Mouse (Mus musculus): ENCODE results near the gene Tmem14a. TPM values are rescaled to one million over a fixed set of nuclear protein-coding genes. Genes with fewer than 3 reads are reported as not detected.
A peak's percentile ranks its signal among the peaks of the same experiment; 100 is the strongest.
"Not testable (repeated sequence)": the region's sequence is repeated elsewhere in the genome, so short reads cannot be mapped to it uniquely, and the experiment has no call there.

Tmem14a gene
- total RNA-seq, 1 experiment from 2014 or later = 4.4 TPM

- no peak for DNase-seq
Observed at GRCm38 (mm10) chr1:21252566-21253302, 34.4 kb downstream of the Tmem14a start.

DNA sequence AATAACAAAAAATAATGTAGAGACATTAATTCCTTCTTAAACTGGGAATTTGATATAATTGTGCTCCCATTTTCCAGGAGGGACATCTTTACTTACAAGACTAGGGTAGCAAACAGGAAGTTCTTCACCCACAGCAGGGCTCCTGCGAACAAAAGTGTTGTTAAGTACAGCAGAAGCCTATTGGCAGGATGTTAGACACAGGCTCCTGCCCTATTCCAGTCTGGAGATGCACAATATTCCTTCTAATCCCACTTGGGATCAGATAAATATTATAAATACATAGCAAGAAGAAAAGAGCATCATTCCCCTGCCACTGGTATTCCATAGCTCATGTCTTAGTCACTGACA lies 34.9 kb downstream of the Tmem14a start:
- no peak for DNase-seq

- DNase-seq = no peak
Observed at GRCm38 (mm10) chr1:21253856-21254255, 35.5 kb downstream of the Tmem14a start.

DNA sequence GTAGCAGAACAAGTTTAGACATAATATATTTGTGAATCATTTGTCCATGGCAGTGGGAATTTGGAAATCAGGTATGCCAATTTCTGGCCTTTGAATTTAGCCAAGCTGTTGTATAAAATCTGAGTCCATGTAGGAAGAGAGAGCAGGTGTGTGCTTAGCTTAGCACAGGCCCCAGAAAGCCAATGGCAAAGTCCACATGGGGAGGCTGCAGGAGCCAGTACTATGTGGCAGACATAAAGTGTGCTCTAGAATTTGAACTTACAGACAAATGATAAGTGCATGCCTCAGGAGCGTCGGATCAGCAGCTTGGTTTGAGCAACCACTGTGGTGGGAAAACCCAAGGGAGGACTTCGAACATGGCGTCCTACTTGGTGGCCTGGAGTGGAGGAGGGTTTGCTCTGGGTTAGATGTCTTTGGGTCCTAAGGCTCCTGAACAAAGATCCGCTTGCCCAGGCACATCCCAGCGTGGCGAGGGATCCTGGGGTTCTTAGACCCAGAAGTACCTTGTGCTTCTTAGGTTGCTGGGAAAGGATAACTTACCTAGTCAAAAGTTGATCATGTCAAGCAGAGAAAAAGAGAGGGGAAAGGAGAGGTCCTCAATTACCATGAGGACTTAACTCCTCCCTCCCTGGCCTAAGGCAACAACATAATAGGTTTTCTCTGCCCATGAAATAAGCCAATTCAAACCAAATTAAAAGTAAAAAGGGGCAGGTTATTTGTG lies 37.4 kb downstream of the Tmem14a start:
- no peak for DNase-seq

DNA sequence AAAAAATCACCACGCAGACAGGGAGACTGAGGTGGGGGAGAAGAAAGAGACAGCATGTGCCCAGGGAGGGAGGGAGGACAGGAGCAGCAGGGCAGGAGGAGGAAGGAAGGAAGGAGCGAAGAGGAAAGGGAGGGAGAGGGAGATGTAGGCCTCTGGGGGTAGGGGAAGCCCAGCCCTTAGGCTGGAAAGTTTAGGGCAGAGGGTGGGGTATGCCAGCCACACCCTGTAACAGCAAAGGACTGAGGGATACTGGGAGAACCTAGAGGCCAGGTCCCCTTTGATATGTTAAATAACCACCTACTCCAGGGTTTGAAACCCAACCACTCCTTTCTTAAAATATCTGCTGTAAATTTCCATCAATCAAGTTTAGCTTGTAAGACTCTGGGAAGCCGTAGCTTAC lies 38.0 kb downstream of the Tmem14a start:
- no peak for DNase-seq

GRCm38 (mm10) chr1:21256871-21257270 lies 38.5 kb downstream of the Tmem14a start:
- no peak for DNase-seq

DNA sequence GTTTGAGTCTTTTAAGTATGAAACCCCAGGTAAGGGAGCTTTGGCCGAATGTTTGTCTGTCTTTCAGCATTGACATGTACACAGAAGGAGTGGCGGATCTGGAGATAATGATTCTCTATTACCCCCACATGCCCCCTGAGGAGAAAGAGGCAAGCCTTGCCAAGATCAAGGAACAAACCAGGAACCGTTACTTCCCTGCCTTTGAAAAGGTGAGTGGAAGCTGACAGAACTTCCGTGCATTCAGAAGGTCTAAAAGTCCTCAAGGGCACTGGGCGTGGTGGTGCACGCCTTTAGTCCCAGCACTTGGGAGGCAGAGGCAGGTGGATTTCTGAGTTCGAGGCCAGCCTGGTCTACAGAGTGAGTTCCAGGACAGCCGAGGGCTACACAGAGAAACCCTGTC lies 41.6 kb downstream of the Tmem14a start:
- not testable (repeated sequence) for DNase-seq

GRCm38 (mm10) chr1:21262401-21262800 lies 44.0 kb downstream of the Tmem14a start:
- no peak for DNase-seq

DNA sequence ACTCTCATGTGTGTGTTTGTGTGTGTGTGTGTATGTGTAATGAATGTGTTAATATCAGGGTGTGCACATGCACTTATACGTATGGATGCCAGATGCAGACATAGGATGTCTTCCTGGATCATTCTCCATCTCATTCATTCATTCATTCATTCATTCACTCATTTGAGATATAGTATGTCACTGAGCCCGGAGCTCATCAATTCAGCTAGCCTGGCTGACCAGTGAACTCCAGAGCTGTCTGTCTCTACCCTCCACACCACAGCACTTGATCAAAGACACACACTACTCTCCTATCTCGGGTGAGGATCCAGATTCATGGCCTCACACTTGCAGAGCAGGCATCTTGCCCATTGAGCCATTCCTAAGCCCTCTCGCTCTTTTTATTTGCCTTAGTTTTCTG lies 45.6 kb downstream of the Tmem14a start:
- DNase-seq = no peak

- DNase-seq = no peak
Observed at GRCm38 (mm10) chr1:21264747-21265146, 46.4 kb downstream of the Tmem14a start.

DNA sequence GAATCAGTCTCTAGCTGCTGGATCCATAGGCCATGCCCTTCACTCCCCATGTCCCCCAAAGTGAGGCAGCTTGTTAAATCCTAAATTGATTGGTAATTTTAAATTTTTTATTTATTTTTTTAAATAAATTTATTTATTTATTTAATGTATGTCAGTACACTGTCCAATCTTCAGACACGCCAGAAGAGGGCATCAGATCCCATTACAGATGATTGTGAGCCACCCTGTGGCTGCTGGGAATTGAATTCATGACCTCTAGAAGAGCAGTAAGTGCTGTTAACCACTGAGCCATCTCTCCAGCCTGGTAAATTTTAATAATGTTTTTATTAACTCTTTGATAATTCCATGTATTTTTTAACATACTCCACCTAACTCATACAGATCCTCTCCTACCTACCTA lies 48.4 kb downstream of the Tmem14a start:
- DNase-seq = no peak

- not testable (repeated sequence) for DNase-seq
Observed at GRCm38 (mm10) chr1:21267466-21267865, 49.1 kb downstream of the Tmem14a start.

DNA sequence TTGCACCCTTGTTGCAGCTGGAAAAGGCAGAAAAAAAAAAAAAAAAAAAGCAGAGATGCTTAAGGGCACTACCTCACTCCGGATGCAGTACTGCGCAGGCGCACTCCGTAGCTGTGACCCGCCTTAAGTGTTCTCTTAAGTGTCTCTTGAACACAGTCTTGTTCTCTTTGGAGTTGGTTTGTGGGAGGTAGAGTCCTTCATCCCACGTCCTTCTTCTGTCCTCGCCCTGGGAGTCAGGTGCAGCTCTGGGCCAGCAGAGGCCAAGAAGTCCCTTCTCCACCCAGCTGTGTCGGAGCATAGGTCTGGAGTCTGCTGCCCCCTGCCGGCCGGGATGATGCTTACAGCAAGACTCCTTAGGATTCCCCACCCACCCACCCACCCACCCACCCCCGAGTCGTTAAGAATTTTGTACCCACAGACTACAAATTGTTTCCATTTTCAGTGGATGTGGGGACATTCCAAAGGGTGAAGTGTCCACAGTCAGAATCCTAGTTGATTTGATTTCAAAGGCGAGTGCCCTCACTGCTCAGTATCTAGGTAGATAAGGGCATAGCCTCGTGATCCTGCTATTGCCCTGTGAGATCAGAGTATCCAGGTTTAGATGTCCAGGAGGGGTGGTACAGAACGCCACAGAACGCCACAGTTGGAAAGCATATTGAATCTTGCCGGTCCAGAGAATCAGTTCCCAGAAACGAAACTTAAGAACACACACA lies 53.1 kb downstream of the Tmem14a start:
- peak; percentile 90 for DNase-seq

GRCm38 (mm10) chr1:21272056-21272431 lies 53.7 kb downstream of the Tmem14a start:
- DNase-seq = peak; percentile 15

- DNase-seq = no peak
Observed at GRCm38 (mm10) chr1:21273091-21273490, 54.7 kb downstream of the Tmem14a start.

DNA sequence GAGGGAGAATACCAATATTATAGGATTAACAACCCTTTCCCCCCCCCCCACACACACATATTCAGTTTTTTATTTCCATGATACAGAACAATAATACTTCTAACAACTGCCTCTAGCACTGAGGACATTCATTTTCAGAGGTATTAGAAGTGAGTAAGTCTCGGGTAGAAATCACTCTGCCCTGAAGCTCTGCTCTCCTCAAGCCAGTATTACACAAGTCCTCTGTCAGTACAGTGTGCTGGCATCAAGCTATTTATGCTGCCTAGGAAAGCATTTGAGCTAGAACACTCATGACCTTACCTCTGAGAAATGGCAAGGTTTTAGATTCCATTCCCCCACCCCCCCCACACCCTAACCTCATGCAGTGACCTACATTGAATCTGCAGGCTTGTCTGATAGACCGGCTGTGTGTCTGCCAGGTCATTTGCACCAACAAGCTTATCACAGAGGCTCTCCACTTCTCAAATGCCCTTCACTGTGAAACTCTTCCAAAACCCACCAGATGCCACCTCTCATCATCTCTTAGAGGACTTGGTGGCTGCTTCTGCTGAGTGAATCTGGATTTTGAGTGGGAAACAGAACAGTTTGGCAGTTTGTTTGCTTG lies 56.2 kb downstream of the Tmem14a start:
- DNase-seq = no peak

DNA sequence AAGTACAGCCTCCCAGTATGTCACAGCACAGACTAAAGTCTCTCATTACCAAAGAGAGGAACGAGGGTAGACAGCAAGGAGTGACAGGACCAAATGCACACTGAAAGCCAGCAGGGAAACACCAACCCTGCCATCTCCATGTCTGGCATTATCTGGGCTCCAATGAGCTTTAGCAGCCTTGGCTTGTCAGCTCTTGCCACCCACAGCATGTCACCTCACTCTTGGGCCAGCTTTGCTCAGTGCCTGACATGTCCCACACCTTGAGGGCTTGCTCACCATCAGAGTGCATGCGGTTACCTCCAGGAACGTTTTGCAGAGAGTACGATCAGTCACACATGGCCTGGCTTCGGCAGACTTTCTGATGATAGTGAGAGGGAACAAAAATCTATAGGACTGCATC lies 57.0 kb downstream of the Tmem14a start:
- not testable (repeated sequence) for DNase-seq

DNA sequence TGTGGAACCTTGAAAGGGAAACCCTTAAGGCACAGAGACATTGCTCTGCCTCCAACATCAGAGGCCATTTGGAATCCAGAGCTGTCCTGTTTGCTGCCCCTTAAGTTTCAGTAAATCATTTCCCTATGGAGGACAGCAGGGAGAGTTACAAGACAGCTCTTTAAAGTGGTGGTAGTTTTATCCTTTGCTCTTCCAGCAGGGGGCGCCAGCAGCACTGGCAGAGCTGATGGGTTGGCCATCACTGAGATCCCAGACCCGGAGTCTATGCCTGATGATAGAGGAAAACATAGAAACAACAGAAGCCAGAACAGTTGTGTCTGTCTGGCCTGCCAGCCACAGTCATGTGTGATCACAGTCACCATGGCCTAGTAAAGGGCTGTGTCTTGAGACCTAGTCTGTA lies 57.8 kb downstream of the Tmem14a start:
- DNase-seq = not testable (repeated sequence)

Measured in adrenal gland, postnatal 14 days (tissue).